Mouse (Mus musculus) thymus, postnatal 14 days (tissue): ENCODE data around the gene Gcnt7.

Source experiments
- DNase-seq: peaks from one replicate; pipeline ENCODE4 v3.0.0; 2021

Gcnt7 gene

GRCm38 (mm10) chr2:172458496-172458895, at the start of gene Gcnt7:
Gene Gcnt7 (minus strand): TSS chr2:172458596.
- no peak for DNase-seq

GRCm38 (mm10) chr2:172506121-172506520, 47.7 kb upstream of the Gcnt7 start:
- no peak for DNase-seq

GRCm38 (mm10) chr2:172502168-172502567, 43.8 kb upstream of the Gcnt7 start:
- DNase-seq = no peak

GRCm38 (mm10) chr2:172501341-172501740, 42.9 kb upstream of the Gcnt7 start:
- DNase-seq = peak; percentile 34

GRCm38 (mm10) chr2:172500752-172501316, 42.4 kb upstream of the Gcnt7 start:
- no peak for DNase-seq

GRCm38 (mm10) chr2:172498823-172499222, 40.4 kb upstream of the Gcnt7 start:
- no peak for DNase-seq

GRCm38 (mm10) chr2:172496736-172497345, 38.4 kb upstream of the Gcnt7 start:
- DNase-seq = no peak

- no peak for DNase-seq
Observed at GRCm38 (mm10) chr2:172484696-172485370, 26.4 kb upstream of the Gcnt7 start.

GRCm38 (mm10) chr2:172483766-172484413, 25.5 kb upstream of the Gcnt7 start:
- DNase-seq = no peak

- DNase-seq = peak; percentile 56
Observed at GRCm38 (mm10) chr2:172481654-172482385, 23.4 kb upstream of the Gcnt7 start.

GRCm38 (mm10) chr2:172480296-172480695, 21.9 kb upstream of the Gcnt7 start:
- DNase-seq = peak; percentile 52

GRCm38 (mm10) chr2:172477860-172478259, 19.5 kb upstream of the Gcnt7 start:
- DNase-seq = peak; percentile 57

GRCm38 (mm10) chr2:172477350-172477749, 19.0 kb upstream of the Gcnt7 start:
- no peak for DNase-seq

GRCm38 (mm10) chr2:172476707-172477260, 18.4 kb upstream of the Gcnt7 start:
- DNase-seq = no peak

GRCm38 (mm10) chr2:172474970-172475369, 16.6 kb upstream of the Gcnt7 start:
- DNase-seq = peak; percentile 77

GRCm38 (mm10) chr2:172473591-172473990, 15.2 kb upstream of the Gcnt7 start:
- no peak for DNase-seq

GRCm38 (mm10) chr2:172472318-172472717, 13.9 kb upstream of the Gcnt7 start, which contains the start of gene Fam209:
Gene Fam209 (plus strand): TSS chr2:172472520.
- no peak for DNase-seq

GRCm38 (mm10) chr2:172468346-172468819, 10.0 kb upstream of the Gcnt7 start:
- DNase-seq = no peak

- no peak for DNase-seq
Observed at GRCm38 (mm10) chr2:172467206-172467605, 8.8 kb upstream of the Gcnt7 start.

GRCm38 (mm10) chr2:172466427-172467132, 8.2 kb upstream of the Gcnt7 start:
- no peak for DNase-seq

GRCm38 (mm10) chr2:172462813-172463212, 4.4 kb upstream of the Gcnt7 start:
- DNase-seq = no peak

GRCm38 (mm10) chr2:172460647-172461046, 2.3 kb upstream of the Gcnt7 start:
- no peak for DNase-seq
